Mouse (Mus musculus) intestine, postnatal 0 days (tissue): ENCODE measurements around the gene Hist2h3c1. TPM values are rescaled to one million over a fixed set of nuclear protein-coding genes. Genes with fewer than 3 reads are reported as not detected.

Experiments used
- ATAC-seq: fragments of 200-750 bp; cut with Nextera tagmentation; 2 replicates; pipeline ENCODE4 v1.8.0; 2017; ENCODE audit warnings: mild to moderate bottlenecking, moderate TSS enrichment, moderate library complexity
- H3K27ac ChIP-seq: fragments of 300-500 bp; sonication (generic); 2 replicates; pipeline ENCODE4 v1.5.1; 2014; ENCODE audit warnings: mild to moderate bottlenecking, low read depth, low read length, moderate library complexity
- H3K27me3 ChIP-seq: fragments of 300-500 bp; sonication (generic); replicated peaks from 2 replicates; pipeline ENCODE4 v1.6.1; 2014; ENCODE audit warnings: low read length, mixed read lengths; ENCODE audit not compliant: control insufficient read depth, insufficient read depth
- H3K36me3 ChIP-seq: fragments of 300-500 bp; sonication (generic); 2 replicates; pipeline ENCODE4 v1.6.1; 2014; ENCODE audit warnings: mild to moderate bottlenecking, moderate library complexity; ENCODE audit not compliant: control insufficient read depth, insufficient read depth
- H3K4me1 ChIP-seq: fragments of 300-500 bp; sonication (generic); replicated peaks from 2 replicates; pipeline ENCODE4 v1.6.1; 2014; ENCODE audit warnings: antibody characterized with exemption, low read length, mixed read lengths; ENCODE audit not compliant: control insufficient read depth, insufficient read depth
- H3K4me2 ChIP-seq: fragments of 300-500 bp; sonication (generic); replicated peaks from 2 replicates; pipeline ENCODE4 v1.6.1; 2014; ENCODE audit warnings: low read depth, mild to moderate bottlenecking, moderate library complexity
- H3K4me3 ChIP-seq: fragments of 300-500 bp; sonication (generic); 2 replicates; pipeline ENCODE4 v1.5.1; 2014; ENCODE audit warnings: low read depth, low read length
- H3K9ac ChIP-seq: fragments of 300-500 bp; sonication (generic); 2 replicates; pipeline ENCODE4 v1.6.1; 2014; ENCODE audit warnings: mild to moderate bottlenecking, low read depth, low read length
- H3K9me3 ChIP-seq: fragments of 300-500 bp; sonication (generic); 2 replicates; pipeline ENCODE4 v1.6.1; 2016; ENCODE audit warnings: mixed run types; ENCODE audit not compliant: control insufficient read depth
- CTCF ChIP-seq: sonication (generic); IDR thresholded peaks from 2 replicates; pipeline ENCODE4 v1.5.1; 2016; ENCODE audit warnings: low read depth, mild to moderate bottlenecking, control low read depth, antibody characterized with exemption, moderate library complexity
- WGBS: fragments of 180-500 bp; shearing (Covaris S2); extraction: QIAGEN DNeasy Blood & Tissue Kit; methylation state at CpG from one replicate; pipeline ENCODE4 v1.1.7; 2014; 5-methylcytosine and 5-hydroxymethylcytosine counted together
- microRNA-seq: library from miRNA; unstranded; fragments of <30 nt; microRNA quantifications from one replicate; pipeline ENCODE4, GENCODE M21; 2016
- polyA plus RNA-seq: library from polyadenylated mRNA; unstranded; fragments of >200 nt; fragmentation: Nextera tagmentation; extraction: Ambion mirVana; gene quantifications from 2 replicates; pipeline ENCODE4 v1.2.1, GENCODE M21; 2015

Hist2h3c1 gene
- polyA plus RNA-seq, 1 experiment from 2014 or later: 0.42 TPM

- ATAC-seq: no peak
- H3K4me3 ChIP-seq: no peak within 1 kb of the TSS
- 90% methylated on average over 4 of the region's 4 CpGs for WGBS
- no peak within 1 kb of the TSS for H3K4me2 ChIP-seq
- no peaks in the 10 kb centered on the region for H3K9me3 ChIP-seq
- no peak within 1 kb of the TSS for H3K9ac ChIP-seq
- no peaks in the 10 kb centered on the region; the same call in 1 of the 2 replicates for H3K27me3 ChIP-seq
- H3K4me1 ChIP-seq: no peaks in the 10 kb centered on the region
- H3K36me3 ChIP-seq: no peaks in the 10 kb centered on the region
- H3K27ac ChIP-seq: no peak within 1 kb of the TSS
- no peak for TF ChIP-seq CTCF
Observed at GRCm38 (mm10) chr3:96293787-96294186, 47.3 kb downstream of the Hist2h3c1 start, which contains the start of gene Fcgr1. Fcgr1 (minus strand) TSS chr3:96293969.

Small RNA genes lying within 50 kb of the gene (microRNA-seq; reads per million reads assigned to microRNA genes)
- not detected for gene Gm44492
- gene Gm47311: not detected
- not detected for gene Gm47313

Other genes starting within 250 kb of the Hist2h3c1 start
- gene Vps45, start 188.2 kb upstream of the Hist2h3c1 start, polyA plus RNA-seq: 22.5 and 27.1 TPM in 2 replicates
- 16.6 and 17.0 TPM in 2 replicates for gene Otud7b, start 142.2 kb upstream of the Hist2h3c1 start, polyA plus RNA-seq
- gene Mtmr11, start 84.7 kb upstream of the Hist2h3c1 start, polyA plus RNA-seq: 28.7 and 34.5 TPM in 2 replicates
- gene Sf3b4, start 74.4 kb upstream of the Hist2h3c1 start, polyA plus RNA-seq: 63.5 and 66.8 TPM in 2 replicates
- gene Sv2a, start 65.5 kb upstream of the Hist2h3c1 start, polyA plus RNA-seq: 2.3 and 3.5 TPM in 2 replicates
- gene Bola1, start 27.0 kb upstream of the Hist2h3c1 start, polyA plus RNA-seq: 56.4 and 60.7 TPM in 2 replicates
- gene Hist2h2ab, start 26.8 kb upstream of the Hist2h3c1 start, polyA plus RNA-seq: 0.42 TPM in 1 of 2 replicates, not detected in the other
- gene Hist2h2ac, start 25.8 kb upstream of the Hist2h3c1 start, polyA plus RNA-seq: 2.3 and 3.4 TPM in 2 replicates
- 1.5 and 2.2 TPM in 2 replicates for gene Hist2h2be, start 25.6 kb upstream of the Hist2h3c1 start, polyA plus RNA-seq
- 1.1 and 1.5 TPM in 2 replicates for gene Hist2h3c2, start 7.6 kb upstream of the Hist2h3c1 start, polyA plus RNA-seq
- gene Hist2h2aa2, start 6.4 kb upstream of the Hist2h3c1 start, polyA plus RNA-seq: 87.4 and 108 TPM in 2 replicates
- 30.6 and 55.7 TPM in 2 replicates for gene Hist2h2aa1, start 1.2 kb upstream of the Hist2h3c1 start, polyA plus RNA-seq
- gene Hist2h4, start 16.6 kb downstream of the Hist2h3c1 start, polyA plus RNA-seq: 2.1 and 4.7 TPM in 2 replicates
- gene Hist2h3b, start 22.0 kb downstream of the Hist2h3c1 start, polyA plus RNA-seq: 13.3 and 19.9 TPM in 2 replicates
- 2.3 and 3.9 TPM in 2 replicates for gene Hist2h2bb, start 23.1 kb downstream of the Hist2h3c1 start, polyA plus RNA-seq
- 2.7 TPM in 2 replicates for gene Fcgr1, start 47.3 kb downstream of the Hist2h3c1 start, polyA plus RNA-seq
- 0.54 and 0.56 TPM in 2 replicates for gene BC107364, start 205.6 kb downstream of the Hist2h3c1 start, polyA plus RNA-seq